Mouse (Mus musculus): ENCODE measurements around the gene Ip6k3. TPM values are rescaled to one million over a fixed set of nuclear protein-coding genes. Genes with fewer than 3 reads are reported as not detected.
A peak's percentile ranks its signal among the peaks of the same experiment; 100 is the strongest.

Gene Ip6k3
- total and polyA plus RNA-seq, 2 experiments, result not detected

- WGBS, result 93% methylated on average over 5 of the region's 5 CpGs
- Histone ChIP-seq H3K27me3 (ENCODE audit: control insufficient read depth, insufficient read depth, low read length) (no peaks in the 10 kb centered on the region), H3K4me1 (ENCODE audit: control insufficient read depth, insufficient read depth, low read length) (peaks cover under 1% of the 10 kb centered on the region), H3K36me3 (ENCODE audit: control insufficient read depth, insufficient read depth, low read length) (no peaks in the 10 kb centered on the region), H3K4me3 (ENCODE audit: insufficient read depth, low read depth, low read length) (no peak overlapping the region), H3K9ac (ENCODE audit: low read depth, low read length) (no peak overlapping the region), H3K79me2 (ENCODE audit: control insufficient read depth, insufficient read depth, low read length) (peaks cover 15% of the 10 kb centered on the region), H3K27ac (replicated peaks; ENCODE audit: insufficient read depth, low read depth, low read length) (no peak overlapping the region)
- TF ChIP-seq POLR2A (IDR thresholded peaks at IDR 0.05; ENCODE audit: extremely low read depth, insufficient read depth, low read length) (no peak), CTCF (IDR thresholded peaks at IDR 0.05; ENCODE audit: low read depth, low read length) (no peak)
- no peak for DNase-seq (ENCODE audit: extremely low read depth, low read depth, low spot score)
These were observed 39.4 kb downstream of the Ip6k3 start for GRCm38 (mm10) chr17:27128189-27128588.

GRCm38 (mm10) chr17:27126974-27127373, 40.6 kb downstream of the Ip6k3 start:
- Histone ChIP-seq H3K27me3 (ENCODE audit: control insufficient read depth, insufficient read depth, low read length) (no peaks in the 10 kb centered on the region), H3K4me3 (ENCODE audit: insufficient read depth, low read depth, low read length) (no peak overlapping the region), H3K4me1 (ENCODE audit: control insufficient read depth, insufficient read depth, low read length) (no peaks in the 10 kb centered on the region), H3K36me3 (ENCODE audit: control insufficient read depth, insufficient read depth, low read length) (no peaks in the 10 kb centered on the region), H3K9ac (ENCODE audit: low read depth, low read length) (no peak overlapping the region), H3K27ac (replicated peaks; ENCODE audit: insufficient read depth, low read depth, low read length) (no peak overlapping the region), H3K79me2 (ENCODE audit: control insufficient read depth, insufficient read depth, low read length) (peaks cover 10% of the 10 kb centered on the region; the same call in 1 of the 2 replicates)
- WGBS, result 78% methylated on average over 10 of the region's 10 CpGs
- TF ChIP-seq POLR2A (IDR thresholded peaks at IDR 0.05; ENCODE audit: extremely low read depth, insufficient read depth, low read length) (no peak), CTCF (IDR thresholded peaks at IDR 0.05; ENCODE audit: low read depth, low read length) (no peak)
- no peak for DNase-seq (ENCODE audit: extremely low read depth, low read depth, low spot score)

DNA sequence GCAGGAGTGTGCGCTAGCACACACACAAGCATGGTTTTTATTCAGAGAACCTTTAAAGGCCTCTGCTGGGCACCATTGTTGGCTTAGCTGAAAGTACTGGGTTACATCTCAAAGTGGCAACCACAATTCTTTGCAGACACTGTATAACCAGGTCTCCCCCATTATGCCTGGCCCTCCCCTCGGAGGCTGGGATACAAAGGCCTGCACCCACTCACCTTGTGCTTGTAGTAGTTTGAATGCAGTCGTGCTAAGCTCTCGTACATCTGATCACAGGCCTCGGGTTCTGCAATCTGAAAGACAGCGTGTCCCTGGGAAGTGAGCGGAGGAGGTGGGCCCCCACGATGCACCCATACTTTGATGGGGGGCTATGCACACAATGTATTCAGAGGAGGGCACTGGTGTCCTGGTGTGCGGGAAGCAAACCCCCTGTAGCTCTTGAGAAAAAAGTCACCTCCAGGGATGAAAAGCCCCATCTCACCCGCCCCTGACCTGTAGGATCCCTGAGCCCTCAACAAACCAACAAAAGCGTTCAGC, 41.9 kb downstream of the Ip6k3 start:
- H3K4me1 ChIP-seq (ENCODE audit: control insufficient read depth, insufficient read depth, low read length), result no peaks in the 10 kb centered on the region
- no peaks in the 10 kb centered on the region for H3K36me3 ChIP-seq (ENCODE audit: control insufficient read depth, insufficient read depth, low read length)
- TF ChIP-seq CTCF (IDR thresholded peaks at IDR 0.05; ENCODE audit: low read depth, low read length) (no peak), POLR2A (IDR thresholded peaks at IDR 0.05; ENCODE audit: extremely low read depth, insufficient read depth, low read length) (no peak)
- WGBS, result 95% methylated on average over 11 of the region's 11 CpGs
- H3K27ac ChIP-seq (replicated peaks; ENCODE audit: insufficient read depth, low read depth, low read length), result no peak overlapping the region
- H3K79me2 ChIP-seq (ENCODE audit: control insufficient read depth, insufficient read depth, low read length), result peaks cover 10% of the 10 kb centered on the region; the same call in 1 of the 2 replicates
- no peak for DNase-seq (ENCODE audit: extremely low read depth, low read depth, low spot score)
- H3K4me3 ChIP-seq (ENCODE audit: insufficient read depth, low read depth, low read length), result no peak overlapping the region
- no peaks in the 10 kb centered on the region for H3K27me3 ChIP-seq (ENCODE audit: control insufficient read depth, insufficient read depth, low read length)
- H3K9ac ChIP-seq (ENCODE audit: low read depth, low read length), result no peak overlapping the region

DNA sequence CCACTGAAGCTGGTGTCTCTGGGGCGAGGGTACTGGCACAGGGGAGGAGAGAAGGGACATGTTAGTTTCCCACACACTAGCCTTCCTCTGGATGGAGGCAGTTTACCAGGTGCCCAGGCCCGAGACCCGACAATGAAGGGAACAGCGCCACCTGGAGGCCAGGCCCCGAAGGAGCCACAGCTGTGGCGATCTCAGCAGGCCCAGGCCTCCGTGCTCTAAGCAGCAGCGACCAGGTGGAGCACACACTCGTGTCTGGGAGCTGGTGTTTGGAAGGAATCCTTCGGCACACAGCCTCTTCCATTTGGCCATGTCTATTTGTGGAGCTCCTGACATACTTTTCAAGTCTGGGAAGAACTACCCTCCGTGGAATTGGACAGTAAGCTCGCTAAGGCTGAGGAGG, 42.4 kb downstream of the Ip6k3 start:
- no peaks in the 10 kb centered on the region for H3K4me1 ChIP-seq (ENCODE audit: control insufficient read depth, insufficient read depth, low read length)
- no peaks in the 10 kb centered on the region for H3K27me3 ChIP-seq (ENCODE audit: control insufficient read depth, insufficient read depth, low read length)
- H3K36me3 ChIP-seq (ENCODE audit: control insufficient read depth, insufficient read depth, low read length), result no peaks in the 10 kb centered on the region
- H3K4me3 ChIP-seq (ENCODE audit: insufficient read depth, low read depth, low read length), result no peak overlapping the region
- no peak overlapping the region for H3K9ac ChIP-seq (ENCODE audit: low read depth, low read length)
- H3K27ac ChIP-seq (replicated peaks; ENCODE audit: insufficient read depth, low read depth, low read length), result no peak overlapping the region
- no peak for DNase-seq (ENCODE audit: extremely low read depth, low read depth, low spot score)
- no peak for TF ChIP-seq POLR2A (IDR thresholded peaks at IDR 0.05; ENCODE audit: extremely low read depth, insufficient read depth, low read length)
- TF ChIP-seq CTCF (IDR thresholded peaks at IDR 0.05; ENCODE audit: low read depth, low read length), result peak; percentile 87
- peaks cover 7% of the 10 kb centered on the region; the same call in 1 of the 2 replicates for H3K79me2 ChIP-seq (ENCODE audit: control insufficient read depth, insufficient read depth, low read length)
- 50% methylated on average over 12 of the region's 12 CpGs for whole genome bisulfite sequencing

DNA sequence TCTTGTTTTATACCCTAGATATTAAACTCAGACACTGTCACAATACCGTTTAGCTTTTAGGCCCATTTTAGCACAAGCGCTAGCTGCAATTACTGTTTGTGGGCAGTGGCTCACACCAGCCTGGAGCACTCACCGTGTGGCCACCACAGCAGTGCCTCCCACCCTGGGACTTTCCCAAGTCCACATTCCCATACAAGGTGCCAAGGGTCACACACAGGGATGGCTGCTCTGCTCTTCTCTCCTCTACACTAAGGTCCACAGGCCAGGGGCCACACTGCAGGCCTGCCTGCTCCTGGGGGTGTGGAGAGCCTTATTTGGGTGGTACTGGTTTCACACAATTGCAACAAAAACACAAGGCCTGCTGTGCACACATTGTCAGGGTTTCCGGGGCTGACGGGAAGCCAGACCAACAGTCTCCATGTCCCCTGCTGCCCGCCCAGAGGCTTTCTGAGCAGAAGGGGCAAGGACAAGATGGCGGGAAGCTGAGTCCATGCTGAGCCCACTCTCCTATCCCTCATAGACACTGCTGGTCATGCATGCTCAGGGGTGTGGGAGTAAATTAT, 43.7 kb downstream of the Ip6k3 start:
- Histone ChIP-seq H3K9ac (ENCODE audit: low read depth, low read length) (no peak overlapping the region), H3K79me2 (ENCODE audit: control insufficient read depth, insufficient read depth, low read length) (0 out of 2 replicates have a peak, but pooled peaks cover 4% of the 10 kb centered on the region), H3K27ac (replicated peaks; ENCODE audit: insufficient read depth, low read depth, low read length) (no peak overlapping the region), H3K4me1 (ENCODE audit: control insufficient read depth, insufficient read depth, low read length) (no peaks in the 10 kb centered on the region), H3K27me3 (ENCODE audit: control insufficient read depth, insufficient read depth, low read length) (no peaks in the 10 kb centered on the region), H3K36me3 (ENCODE audit: control insufficient read depth, insufficient read depth, low read length) (no peaks in the 10 kb centered on the region), H3K4me3 (ENCODE audit: insufficient read depth, low read depth, low read length) (no peak overlapping the region)
- TF ChIP-seq CTCF (IDR thresholded peaks at IDR 0.05; ENCODE audit: low read depth, low read length) (no peak), POLR2A (IDR thresholded peaks at IDR 0.05; ENCODE audit: extremely low read depth, insufficient read depth, low read length) (no peak)
- no peak for DNase-seq (ENCODE audit: extremely low read depth, low read depth, low spot score)
- WGBS, result 80% methylated on average over 7 of the region's 7 CpGs

DNA sequence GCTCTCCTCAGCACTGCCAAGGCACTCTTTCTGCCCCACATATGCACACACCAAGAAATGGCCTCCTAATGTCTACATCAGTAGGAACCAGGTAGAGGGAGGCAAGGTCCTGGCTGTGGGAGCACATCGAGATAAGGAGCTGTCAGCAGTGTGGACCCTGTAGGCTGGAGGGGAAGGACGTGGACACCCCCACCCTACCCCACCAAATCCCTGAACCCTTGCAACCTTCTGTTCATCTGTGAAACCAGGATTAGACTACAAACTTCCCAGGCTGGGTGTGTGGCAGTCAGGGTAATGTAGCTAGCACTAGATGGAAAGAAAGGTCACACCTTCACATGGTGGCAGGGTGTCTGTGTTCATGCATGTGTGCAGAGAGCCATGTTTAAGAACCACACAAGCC, 44.5 kb downstream of the Ip6k3 start:
- Histone ChIP-seq H3K27me3 (ENCODE audit: control insufficient read depth, insufficient read depth, low read length) (no peaks in the 10 kb centered on the region), H3K9ac (ENCODE audit: low read depth, low read length) (no peak overlapping the region), H3K36me3 (ENCODE audit: control insufficient read depth, insufficient read depth, low read length) (no peaks in the 10 kb centered on the region), H3K79me2 (ENCODE audit: control insufficient read depth, insufficient read depth, low read length) (0 out of 2 replicates have a peak, but pooled peaks cover 2% of the 10 kb centered on the region), H3K4me1 (ENCODE audit: control insufficient read depth, insufficient read depth, low read length) (no peaks in the 10 kb centered on the region), H3K27ac (replicated peaks; ENCODE audit: insufficient read depth, low read depth, low read length) (no peak overlapping the region), H3K4me3 (ENCODE audit: insufficient read depth, low read depth, low read length) (no peak overlapping the region)
- no peak for DNase-seq (ENCODE audit: extremely low read depth, low read depth, low spot score)
- 80% methylated on average over 2 of the region's 2 CpGs for WGBS
- TF ChIP-seq CTCF (IDR thresholded peaks at IDR 0.05; ENCODE audit: low read depth, low read length) (no peak), POLR2A (IDR thresholded peaks at IDR 0.05; ENCODE audit: extremely low read depth, insufficient read depth, low read length) (no peak)
